Mouse (Mus musculus) C2C12 (cell line): ENCODE data around the gene Zkscan8. TPM values are rescaled to one million over a fixed set of nuclear protein-coding genes. Genes with fewer than 3 reads are reported as not detected.

ENCODE experiments used
- H3K27me3 ChIP-seq: one replicate; pipeline ENCODE4 v1.6.1; 2011; ENCODE audit not compliant: control insufficient read depth, insufficient read depth, insufficient read length
- H3K36me3 ChIP-seq: one replicate; pipeline ENCODE4 v1.6.1; 2011; ENCODE audit not compliant: control insufficient read depth, insufficient read depth
- H3K4me3 ChIP-seq: one replicate; pipeline ENCODE4 v1.5.1; 2011; ENCODE audit warnings: mild to moderate bottlenecking, control low read depth; ENCODE audit not compliant: poor library complexity, insufficient read depth, severe bottlenecking
- H3K79me2 ChIP-seq: one replicate; pipeline ENCODE4 v1.6.1; 2011; ENCODE audit not compliant: control insufficient read depth, insufficient read depth
- H3K79me3 ChIP-seq: one replicate; pipeline ENCODE4 v1.6.1; 2011; ENCODE audit warnings: low read depth, control low read depth
- H3ac ChIP-seq: one replicate; pipeline ENCODE3; 2011; ENCODE audit warnings: low read depth; ENCODE audit not compliant: control insufficient read depth, insufficient read length
- CEBPB ChIP-seq: IDR thresholded peaks from one replicate; pipeline ENCODE4 v1.6.1; 2011; ENCODE audit warnings: low read depth, mild to moderate bottlenecking, control low read depth, moderate library complexity
- CTCF ChIP-seq: IDR thresholded peaks from one replicate; pipeline ENCODE4 v1.5.1; 2011; ENCODE audit not compliant: control insufficient read depth, insufficient read depth, insufficient read length
- FOSL1 ChIP-seq: IDR thresholded peaks from one replicate; pipeline ENCODE4 v1.8.0; 2011; ENCODE audit warnings: mild to moderate bottlenecking, low read length; ENCODE audit not compliant: poor library complexity, insufficient read depth, severe bottlenecking
- MAX ChIP-seq: IDR thresholded peaks from one replicate; pipeline ENCODE4 v1.6.1; 2011; ENCODE audit warnings: mild to moderate bottlenecking, control low read depth
- MYOD1 ChIP-seq: IDR thresholded peaks from one replicate; pipeline ENCODE4 v1.6.1; 2011; ENCODE audit warnings: low read depth; ENCODE audit not compliant: control insufficient read depth, insufficient read length
- MYOG ChIP-seq: IDR thresholded peaks from one replicate; pipeline ENCODE4 v1.6.1; 2011; ENCODE audit not compliant: control insufficient read depth, insufficient read length; ENCODE audit errors: extremely low read depth
- USF1 ChIP-seq: IDR thresholded peaks from one replicate; pipeline ENCODE4 v1.6.1; 2011; ENCODE audit warnings: low read depth, mild to moderate bottlenecking, control low read depth, moderate library complexity
- polyA plus RNA-seq: library from polyadenylated mRNA; unstranded; fragments of >200 nt; fragmentation: generic; extraction: Trizol; gene quantifications from one replicate; pipeline ENCODE4 v1.2.1, GENCODE M21; 2012; ENCODE audit warnings: missing spikeins

Gene Zkscan8
- polyA plus RNA-seq, 1 experiment, result 0.97 TPM

DNA sequence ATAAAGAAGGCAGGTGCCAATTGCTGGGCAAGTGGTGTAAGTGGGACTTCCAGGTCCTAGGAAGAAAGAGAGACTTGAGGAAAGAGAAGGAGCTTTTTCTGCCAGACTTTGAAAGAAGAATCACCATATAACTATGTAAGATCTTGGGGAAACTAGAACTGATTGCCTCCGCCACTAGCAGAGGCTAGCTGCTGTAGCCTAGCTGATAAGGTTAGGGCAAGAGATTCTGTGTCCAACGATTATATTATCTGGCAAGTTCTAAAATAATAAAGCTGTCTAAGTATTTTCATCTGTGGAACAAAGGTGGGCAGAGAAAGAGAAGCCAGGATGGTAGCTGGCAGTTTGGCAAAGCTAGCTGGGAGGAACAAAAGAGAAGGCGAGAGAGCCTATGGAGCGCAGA is 58.5 kb downstream of the Zkscan8 start:
- no peaks in the 10 kb centered on the region for H3K79me2 ChIP-seq
- no peak overlapping the region for H3K4me3 ChIP-seq
- peaks cover 6% of the 10 kb centered on the region for H3K27me3 ChIP-seq
- H3K36me3 ChIP-seq, result no peaks in the 10 kb centered on the region
- H3ac ChIP-seq, result no peak overlapping the region
- no peaks in the 10 kb centered on the region for H3K79me3 ChIP-seq
- no peak for TF ChIP-seq MAX
- no peak for TF ChIP-seq MYOD1
- no peak for TF ChIP-seq CEBPB
- no peak for TF ChIP-seq USF1
- TF ChIP-seq CTCF, result no peak
- TF ChIP-seq MYOG, result no peak
- no peak for TF ChIP-seq FOSL1

DNA sequence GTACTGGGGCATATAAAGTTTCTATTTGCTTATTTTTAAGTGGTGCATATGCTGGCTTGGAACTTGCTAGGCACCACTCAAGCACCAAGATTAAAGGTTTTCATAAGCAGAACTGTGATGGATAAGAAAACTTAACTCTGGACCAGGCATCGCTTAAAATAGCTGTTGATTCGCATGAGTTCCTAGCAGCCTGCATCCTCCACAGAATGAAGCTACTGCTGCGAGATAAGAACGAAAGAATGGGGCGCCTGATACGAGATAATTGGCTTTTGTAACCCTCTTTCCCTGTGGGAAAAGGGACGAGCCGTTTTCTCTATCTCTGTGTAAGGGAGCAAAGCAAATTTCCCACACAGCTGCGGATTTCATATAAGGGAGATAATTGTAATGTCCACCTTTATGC is 61.8 kb downstream of the Zkscan8 start:
- H3K79me2 ChIP-seq, result no peaks in the 10 kb centered on the region
- H3K4me3 ChIP-seq, result no peak overlapping the region
- no peak overlapping the region for H3ac ChIP-seq
- no peak for TF ChIP-seq MYOD1
- no peaks in the 10 kb centered on the region for H3K36me3 ChIP-seq
- peaks cover 6% of the 10 kb centered on the region for H3K27me3 ChIP-seq
- H3K79me3 ChIP-seq, result no peaks in the 10 kb centered on the region

DNA sequence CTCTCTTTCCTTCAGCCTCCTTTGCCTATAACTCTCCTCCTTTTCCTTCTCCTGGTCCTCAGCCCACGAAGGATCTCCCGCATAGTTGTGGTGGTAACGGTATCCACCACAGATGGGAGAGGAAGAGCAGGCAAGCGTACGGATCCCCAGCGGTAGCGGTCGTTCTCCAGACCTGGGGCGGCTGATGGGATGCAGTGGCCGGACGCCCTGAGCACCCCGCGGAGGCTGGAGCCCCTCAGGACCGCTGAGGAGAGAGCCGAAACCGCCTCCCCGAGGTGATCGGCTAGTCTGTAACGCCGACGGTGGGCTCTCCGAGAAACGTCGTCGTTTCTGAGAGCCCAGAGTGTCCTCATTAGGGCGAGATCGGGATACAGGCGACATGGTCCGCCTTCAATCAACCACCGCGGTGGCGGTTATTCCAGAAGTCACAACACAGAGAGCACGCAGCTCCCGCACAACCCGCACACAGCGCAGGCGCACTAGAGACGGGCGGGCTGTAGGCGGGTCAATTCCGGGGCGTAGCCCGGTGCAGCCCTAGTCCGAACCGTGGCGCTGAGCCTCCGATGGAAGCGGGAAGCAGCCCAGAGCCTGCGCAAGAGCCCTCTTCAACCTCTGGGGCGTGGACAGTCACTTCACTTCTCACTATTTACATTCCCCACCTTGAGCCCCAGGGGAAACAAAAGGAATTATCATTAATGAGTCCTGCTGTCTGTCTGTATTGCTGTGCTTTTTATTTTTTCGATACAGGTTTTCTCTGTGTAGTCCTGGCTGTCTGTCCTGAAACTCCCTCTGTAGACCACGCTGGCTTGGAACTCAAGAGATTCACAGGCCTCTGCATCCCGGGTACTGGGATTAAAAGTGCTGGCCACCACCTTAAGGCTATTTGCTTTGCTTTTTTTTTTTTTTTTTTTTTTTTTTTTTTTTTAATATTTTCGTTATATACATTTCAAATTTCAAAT is 62.6 kb downstream of the Zkscan8 start, which contains the start of gene Nkapl:
Gene Nkapl, minus strand, starts transcription at position 449 of the 959 bp plus-strand sequence.
- Histone ChIP-seq H3K27me3 (peaks cover 6% of the 10 kb centered on the region), H3ac (no peak within 1 kb of the TSS), H3K79me3 (no peaks in the 10 kb centered on the region), H3K36me3 (no peaks in the 10 kb centered on the region), H3K79me2 (no peaks in the 10 kb centered on the region), H3K4me3 (no peak within 1 kb of the TSS)
- TF ChIP-seq FOSL1 (no peak), USF1 (no peak), CTCF (no peak), MYOG (no peak), MAX (no peak), MYOD1 (no peak), CEBPB (no peak)

DNA sequence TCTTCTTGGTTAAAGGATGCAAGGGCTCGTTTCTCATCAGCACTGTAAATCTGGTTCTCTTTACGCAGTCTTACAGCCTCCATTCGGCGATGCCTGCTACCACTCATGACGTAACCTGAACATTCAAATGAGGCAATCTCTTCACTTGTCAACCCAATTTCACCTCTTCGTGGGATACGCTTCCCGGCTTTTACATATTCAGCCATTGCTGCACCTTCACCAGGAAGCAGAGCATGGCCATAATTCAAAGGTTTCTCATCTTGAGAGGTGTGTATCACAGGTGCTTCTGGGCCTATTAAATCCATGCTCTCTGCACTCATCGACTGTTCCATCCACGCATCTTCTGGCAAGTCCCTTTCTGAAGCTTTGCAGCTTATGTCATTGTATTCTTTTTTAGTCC is 63.6 kb downstream of the Zkscan8 start:
- Histone ChIP-seq H3K27me3 (peaks cover 6% of the 10 kb centered on the region), H3K4me3 (no peak overlapping the region), H3K36me3 (no peaks in the 10 kb centered on the region), H3K79me2 (no peaks in the 10 kb centered on the region), H3K79me3 (no peaks in the 10 kb centered on the region), H3ac (no peak overlapping the region)
- TF ChIP-seq USF1, result no peak
- no peak for TF ChIP-seq MAX
- no peak for TF ChIP-seq CTCF
- no peak for TF ChIP-seq FOSL1
- TF ChIP-seq CEBPB, result no peak
- no peak for TF ChIP-seq MYOG
- TF ChIP-seq MYOD1, result no peak

Other genes starting within 250 kb of the Zkscan8 start
- gene Gpx5, start 238.4 kb downstream of the Zkscan8 start, polyA plus RNA-seq, result not detected
- not detected for gene Gpx6, start 219.0 kb downstream of the Zkscan8 start, polyA plus RNA-seq
- not detected for gene Olfr1367, start 184.2 kb downstream of the Zkscan8 start, polyA plus RNA-seq
- gene Zscan12, start 168.3 kb downstream of the Zkscan8 start, polyA plus RNA-seq, result 3.1 TPM
- 10.2 TPM for gene Zkscan3, start 128.4 kb downstream of the Zkscan8 start, polyA plus RNA-seq
- gene Pgbd1, start 90.1 kb downstream of the Zkscan8 start, polyA plus RNA-seq, result 0.20 TPM
- gene Zscan26, start 77.4 kb downstream of the Zkscan8 start, polyA plus RNA-seq, result 3.5 TPM
- 0.02 TPM for gene Nkapl, start 62.6 kb downstream of the Zkscan8 start, polyA plus RNA-seq
- not detected for gene Zkscan4, start 52.2 kb downstream of the Zkscan8 start, polyA plus RNA-seq
- not detected for gene Gm10065, start 51.7 kb downstream of the Zkscan8 start, polyA plus RNA-seq
- gene AK157302, start 35.9 kb downstream of the Zkscan8 start, polyA plus RNA-seq, result 0.23 TPM
- gene Gm11273, start 29.7 kb downstream of the Zkscan8 start, polyA plus RNA-seq, result 22.1 TPM
- 0.02 TPM for gene Olfr1366, start 11.7 kb upstream of the Zkscan8 start, polyA plus RNA-seq
- gene Olfr1535, start 28.8 kb upstream of the Zkscan8 start, polyA plus RNA-seq, result not detected
- not detected for gene Olfr1364, start 50.6 kb upstream of the Zkscan8 start, polyA plus RNA-seq
- gene Olfr1362, start 82.9 kb upstream of the Zkscan8 start, polyA plus RNA-seq, result not detected
- gene Olfr11, start 111.4 kb upstream of the Zkscan8 start, polyA plus RNA-seq, result 0.01 TPM
- not detected for gene Olfr1361, start 132.3 kb upstream of the Zkscan8 start, polyA plus RNA-seq
- gene Olfr1360, start 146.3 kb upstream of the Zkscan8 start, polyA plus RNA-seq, result not detected
- gene Olfr1359, start 167.0 kb upstream of the Zkscan8 start, polyA plus RNA-seq, result not detected
- 9.1 TPM for gene Hist1h2bl, start 185.0 kb upstream of the Zkscan8 start, polyA plus RNA-seq
- gene Hist1h2ai, start 185.3 kb upstream of the Zkscan8 start, polyA plus RNA-seq, result 15.6 TPM
- 15.6 TPM for gene Hist1h3h, start 186.5 kb upstream of the Zkscan8 start, polyA plus RNA-seq
- gene Hist1h2bm, start 190.9 kb upstream of the Zkscan8 start, polyA plus RNA-seq, result 3.4 TPM
- gene Hist1h4j, start 203.9 kb upstream of the Zkscan8 start, polyA plus RNA-seq, result 2.9 TPM
- 10.3 TPM for gene Hist1h4k, start 219.4 kb upstream of the Zkscan8 start, polyA plus RNA-seq
- 5.9 TPM for gene Hist1h2ak, start 222.7 kb upstream of the Zkscan8 start, polyA plus RNA-seq
- gene Hist1h2bn, start 223.0 kb upstream of the Zkscan8 start, polyA plus RNA-seq, result 3.8 TPM
- gene Hist1h1b, start 249.5 kb upstream of the Zkscan8 start, polyA plus RNA-seq, result 1.6 TPM